Mouse (Mus musculus): ENCODE measurements around the gene Fank1.

Fank1 gene

GRCm38 (mm10) chr7:133776626-133776996 lies at the start of gene Fank1:
Fank1 (plus strand) TSS chr7:133776861.
- peak; percentile 94 for DNase-seq (ENCODE audit: low read depth, low spot score)

DNA sequence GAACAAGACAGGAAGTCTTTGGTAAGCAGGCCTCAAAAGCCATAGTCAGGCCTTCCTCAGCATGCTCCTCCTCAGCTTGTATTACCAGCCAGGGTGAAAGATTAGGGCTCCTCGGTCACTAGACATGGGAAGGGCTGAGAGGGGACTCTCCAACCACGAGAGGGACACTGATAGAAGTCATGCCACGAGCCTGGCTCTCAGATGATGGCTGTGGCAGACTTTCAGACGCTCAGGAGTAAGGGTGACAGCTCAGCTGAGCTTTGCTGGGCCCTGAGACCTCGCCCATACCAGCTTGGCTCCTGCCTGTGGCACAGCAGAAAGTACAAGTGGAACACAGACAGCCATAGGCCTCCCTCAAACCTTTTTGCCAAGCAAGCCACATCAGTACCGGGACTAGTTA lies 49.6 kb upstream of the Fank1 start:
- DNase-seq (ENCODE audit: low read depth, low spot score): no peak

GRCm38 (mm10) chr7:133729351-133729750 lies 47.3 kb upstream of the Fank1 start:
- DNase-seq (ENCODE audit: low read depth, low spot score): peak; percentile 66

DNA sequence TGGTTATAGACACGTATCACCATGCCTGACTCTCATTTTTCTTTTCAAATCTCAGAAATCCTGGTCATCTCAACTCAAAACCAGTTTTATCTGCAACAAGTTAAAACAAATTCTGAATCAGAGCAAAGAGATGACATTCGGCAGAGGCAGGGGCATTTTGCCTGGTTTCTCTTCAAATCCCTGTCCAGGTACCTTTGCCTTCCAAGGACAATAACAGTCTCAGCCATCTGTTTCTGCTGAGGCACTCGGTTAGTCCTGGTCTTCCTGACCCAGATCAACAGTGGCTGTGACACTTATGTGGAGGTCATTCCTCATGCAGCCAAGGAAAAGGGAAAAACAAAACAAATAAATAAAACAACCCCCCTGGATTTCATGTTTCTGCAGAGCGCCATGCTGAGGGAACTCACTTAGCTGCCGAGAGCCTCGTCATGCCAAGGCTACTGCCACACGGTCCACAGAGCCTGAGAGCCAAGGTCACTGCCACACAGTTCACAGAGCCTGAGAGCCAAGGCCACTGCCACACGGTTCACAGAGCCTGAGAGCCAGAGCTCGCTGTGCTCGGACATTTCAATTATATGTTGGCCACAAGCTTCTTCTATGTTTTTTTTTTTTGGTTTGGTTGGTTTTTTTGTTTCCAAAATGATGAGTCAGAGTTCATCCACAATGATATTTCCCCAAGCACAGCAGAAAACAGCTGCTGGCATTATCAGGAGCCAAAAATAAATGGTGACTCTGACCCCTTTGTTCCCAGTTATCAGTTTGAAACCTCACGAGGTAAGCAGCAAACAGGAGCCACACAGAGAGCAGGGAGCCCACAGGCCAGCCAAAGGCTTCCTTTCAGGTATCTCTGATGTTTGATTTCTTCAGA lies 46.1 kb upstream of the Fank1 start:
- peak; percentile 82 for DNase-seq (ENCODE audit: low read depth, low spot score)

- DNase-seq (ENCODE audit: low read depth, low spot score): peak; percentile 78
Measured at GRCm38 (mm10) chr7:133731971-133732645, 44.6 kb upstream of the Fank1 start.

GRCm38 (mm10) chr7:133740558-133740957 lies 36.1 kb upstream of the Fank1 start:
- DNase-seq (ENCODE audit: low read depth, low spot score): no peak

GRCm38 (mm10) chr7:133742530-133743325 lies 33.9 kb upstream of the Fank1 start:
- no peak for DNase-seq (ENCODE audit: low read depth, low spot score)

- DNase-seq (ENCODE audit: low read depth, low spot score): peak; percentile 59
Measured at GRCm38 (mm10) chr7:133743611-133744010, 33.0 kb upstream of the Fank1 start.

GRCm38 (mm10) chr7:133744209-133744608 lies 32.5 kb upstream of the Fank1 start:
- DNase-seq (ENCODE audit: low read depth, low spot score): no peak

- DNase-seq (ENCODE audit: low read depth, low spot score): peak; percentile 79
Measured at GRCm38 (mm10) chr7:133744701-133745100, 32.0 kb upstream of the Fank1 start.

- DNase-seq (ENCODE audit: low read depth, low spot score): no peak
Measured at GRCm38 (mm10) chr7:133747372-133747771, 29.3 kb upstream of the Fank1 start.

- DNase-seq (ENCODE audit: low read depth, low spot score): peak; percentile 66
Measured at GRCm38 (mm10) chr7:133748753-133749152, 27.9 kb upstream of the Fank1 start.

- peak; percentile 72 for DNase-seq (ENCODE audit: low read depth, low spot score)
Measured at GRCm38 (mm10) chr7:133750666-133751065, 26.0 kb upstream of the Fank1 start.

GRCm38 (mm10) chr7:133751163-133751562 lies 25.5 kb upstream of the Fank1 start:
- DNase-seq (ENCODE audit: low read depth, low spot score): no peak

DNA sequence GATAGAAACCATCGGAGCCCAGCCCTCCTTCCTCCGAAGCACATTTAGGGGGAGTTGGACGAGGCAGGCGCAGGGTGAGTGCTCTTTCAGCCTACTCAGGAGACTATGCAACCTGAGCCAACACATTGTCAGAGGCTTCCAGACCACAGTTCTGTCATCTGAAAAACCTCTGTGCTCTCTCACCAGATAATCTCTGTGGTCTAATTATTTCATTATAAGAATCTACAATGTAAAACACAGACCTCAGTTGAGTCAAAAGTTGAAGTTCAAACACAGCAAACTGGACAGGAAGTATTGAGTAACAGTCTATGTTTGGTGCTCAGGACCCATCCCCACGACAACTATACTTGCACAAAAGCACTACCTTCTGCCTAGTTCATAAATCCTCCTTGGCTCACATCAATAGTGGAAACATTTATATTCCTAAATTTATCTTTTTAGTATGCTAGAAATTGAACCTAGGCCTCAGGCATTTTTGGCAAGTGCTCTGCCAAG lies 18.7 kb upstream of the Fank1 start:
- no peak for DNase-seq (ENCODE audit: low read depth, low spot score)

DNA sequence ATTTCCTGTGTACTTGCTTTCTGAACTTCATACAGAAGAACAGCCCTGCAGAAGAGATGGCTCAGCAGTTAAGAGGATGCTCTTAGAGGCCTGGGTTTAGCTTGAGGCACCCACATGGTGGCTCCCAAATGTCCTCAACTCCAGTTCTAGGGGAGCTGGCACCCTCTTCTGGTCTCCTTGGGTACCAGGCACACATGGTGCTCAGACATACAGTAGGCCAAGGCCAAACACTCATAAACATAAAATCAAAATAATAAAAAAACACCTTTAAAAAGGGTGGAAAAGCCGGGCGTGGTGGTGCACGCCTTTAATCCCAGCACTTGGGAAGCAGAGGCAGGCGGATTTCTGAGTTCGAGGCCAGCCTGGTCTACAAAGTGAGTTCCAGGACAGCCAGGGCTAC lies 17.9 kb upstream of the Fank1 start:
- DNase-seq (ENCODE audit: low read depth, low spot score): no peak

DNA sequence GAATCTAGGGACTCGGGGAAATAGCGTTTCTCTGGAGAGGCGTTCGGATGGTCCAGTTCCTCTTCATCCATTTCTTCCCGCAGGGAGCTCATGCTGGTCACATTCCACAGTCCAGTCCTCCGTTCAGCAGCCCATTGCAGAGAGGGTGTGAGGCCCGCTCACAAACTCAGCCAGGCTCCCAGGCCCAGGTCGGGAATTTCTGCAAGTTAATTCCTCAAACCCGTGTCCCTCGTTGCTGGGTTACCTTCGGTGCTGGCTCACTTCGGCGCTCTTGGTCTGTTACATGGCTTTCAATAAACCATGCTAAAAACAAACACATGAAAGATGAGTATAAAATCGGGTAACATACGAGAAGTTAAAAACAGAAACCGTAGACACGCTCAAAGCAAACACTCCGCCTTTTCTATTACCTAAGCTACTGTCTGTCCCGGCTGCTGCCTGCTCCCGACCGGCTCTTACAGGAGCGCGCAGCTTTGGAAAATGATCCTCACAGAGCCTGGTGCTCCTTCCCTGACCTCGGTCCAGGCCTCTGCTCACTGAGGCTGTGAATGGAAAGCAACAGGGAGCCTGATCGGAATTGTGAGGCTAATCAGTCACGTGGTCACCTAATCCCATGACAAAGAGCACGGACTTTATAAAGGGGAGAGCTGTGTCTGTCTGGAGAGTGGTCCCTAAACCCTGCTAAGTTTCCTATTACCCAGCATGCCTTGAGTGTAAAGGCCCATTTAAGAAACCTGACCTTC lies 16.9 kb upstream of the Fank1 start:
- DNase-seq (ENCODE audit: low read depth, low spot score): no peak

DNA sequence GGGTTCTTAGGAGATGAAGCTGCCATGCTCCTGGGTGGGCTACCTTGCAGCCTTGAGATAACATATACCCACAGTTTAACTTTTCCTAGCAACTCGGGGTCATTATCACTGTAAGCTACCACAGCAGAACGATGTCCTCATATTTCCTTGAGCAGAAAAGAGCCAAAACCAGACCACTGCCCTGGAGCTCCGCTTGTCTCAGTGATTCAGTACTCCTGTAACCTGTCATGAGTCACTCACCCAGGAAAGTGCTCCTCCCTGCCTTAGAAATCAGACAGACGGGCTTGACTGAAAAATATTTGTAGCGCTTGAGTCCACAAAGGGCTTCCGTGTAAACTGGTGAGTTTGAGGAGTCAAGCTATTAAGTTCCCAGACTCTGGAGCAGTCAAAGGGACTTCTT lies 14.0 kb upstream of the Fank1 start:
- DNase-seq (ENCODE audit: low read depth, low spot score): no peak

DNA sequence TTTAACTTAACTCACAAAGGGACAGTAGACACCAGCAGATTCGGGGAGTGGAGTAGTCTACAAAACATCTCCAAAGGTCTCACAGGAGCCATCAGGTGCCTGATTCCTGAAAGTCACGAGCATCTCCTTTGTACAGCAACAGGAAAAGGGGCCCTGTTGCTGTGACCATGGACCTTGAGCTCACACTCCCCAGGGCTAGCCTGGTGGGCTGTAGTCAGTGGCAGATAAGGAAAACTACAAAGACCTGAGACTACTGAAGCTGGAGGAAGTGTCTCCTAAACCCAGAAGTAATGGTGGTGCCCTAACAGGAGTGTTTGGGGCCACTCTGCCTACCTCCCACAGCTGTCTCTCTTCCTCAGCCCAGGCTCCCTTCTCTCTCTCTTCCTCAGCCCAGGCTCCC lies 12.2 kb upstream of the Fank1 start:
- no peak for DNase-seq (ENCODE audit: low read depth, low spot score)

- no peak for DNase-seq (ENCODE audit: low read depth, low spot score)
Measured at GRCm38 (mm10) chr7:133765240-133765848, 11.3 kb upstream of the Fank1 start.

- DNase-seq (ENCODE audit: low read depth, low spot score): peak; percentile 90
Measured at GRCm38 (mm10) chr7:133765849-133766243, 10.8 kb upstream of the Fank1 start.
